Mouse (Mus musculus) liver, embryonic 11.5 days (tissue): Measurements from ENCODE around the gene Socs4. TPM values are rescaled to one million over a fixed set of nuclear protein-coding genes. Genes with fewer than 3 reads are reported as not detected.
A peak's percentile ranks its signal among the peaks of the same experiment; 100 is the strongest.

Experiments used
- ATAC-seq: fragments of 200-750 bp; cut with Nextera tagmentation; replicated peaks from 2 replicates; pipeline ENCODE4 v1.8.0; 2017; ENCODE audit warnings: moderate number of reproducible peaks, mild to moderate bottlenecking, moderate TSS enrichment, moderate library complexity; ENCODE audit not compliant: low FRiP score
- DNase-seq: peaks from one replicate; pipeline ENCODE4 v3.0.0-alpha.2; 2017; ENCODE audit warnings: low spot score
- H3K27ac ChIP-seq: fragments of 300-500 bp; sonication (generic); 2 replicates; pipeline ENCODE4 v1.5.1; 2014; ENCODE audit warnings: mild to moderate bottlenecking, low read depth, low read length, control low read depth
- H3K27me3 ChIP-seq: fragments of 300-500 bp; sonication (generic); replicated peaks from 2 replicates; pipeline ENCODE4 v1.6.1; 2014; ENCODE audit warnings: low read length, mixed read lengths; ENCODE audit not compliant: control insufficient read depth, insufficient read depth
- H3K36me3 ChIP-seq: fragments of 300-500 bp; sonication (generic); 2 replicates; pipeline ENCODE4 v1.6.1; 2014; ENCODE audit warnings: mild to moderate bottlenecking, low read length, moderate library complexity, mixed read lengths; ENCODE audit not compliant: control insufficient read depth, insufficient read depth
- H3K4me1 ChIP-seq: fragments of 300-500 bp; sonication (generic); replicated peaks from 2 replicates; pipeline ENCODE4 v1.6.1; 2014; ENCODE audit warnings: low read length, mixed read lengths; ENCODE audit not compliant: control insufficient read depth, insufficient read depth
- H3K4me2 ChIP-seq: fragments of 300-500 bp; sonication (generic); 2 replicates; pipeline ENCODE4 v1.6.1; 2014; ENCODE audit warnings: mild to moderate bottlenecking, control low read depth, moderate library complexity
- H3K4me3 ChIP-seq: fragments of 300-500 bp; sonication (generic); 2 replicates; pipeline ENCODE4 v1.5.1; 2014; ENCODE audit warnings: low read depth, low read length, control low read depth
- H3K9ac ChIP-seq: fragments of 300-500 bp; sonication (generic); 2 replicates; pipeline ENCODE4 v1.6.1; 2014; ENCODE audit warnings: low read depth, low read length, control low read depth
- H3K9me3 ChIP-seq: fragments of 300-500 bp; sonication (generic); 2 replicates; pipeline ENCODE4 v1.6.1; 2016; ENCODE audit warnings: low read length, inconsistent platforms, mixed read lengths; ENCODE audit not compliant: control insufficient read depth
- WGBS: fragments of 180-500 bp; shearing (Covaris S2); extraction: QIAGEN DNeasy Blood & Tissue Kit; methylation state at CpG from one replicate; pipeline ENCODE4 v1.1.7; 2014; 5-methylcytosine and 5-hydroxymethylcytosine counted together
- polyA plus RNA-seq: library from polyadenylated mRNA; unstranded; fragments of >200 nt; fragmentation: Nextera tagmentation; extraction: Ambion mirVana; gene quantifications from 2 replicates; pipeline ENCODE4 v1.2.1, GENCODE M21; 2014

The Socs4 gene
- polyA plus RNA-seq, 1 experiment from 2014 or later = 4.6 TPM

GRCm38 (mm10) chr14:47296232-47296631 is 19.5 kb downstream of the Socs4 start:
- 48% methylated on average over 2 of the region's 2 CpGs for WGBS
- no peaks in the 10 kb centered on the region for H3K9me3 ChIP-seq
- no peak overlapping the region for H3K9ac ChIP-seq
- no peak overlapping the region for H3K4me3 ChIP-seq
- no peak overlapping the region for H3K4me2 ChIP-seq
- peaks cover 2% of the 10 kb centered on the region; the same call in 1 of the 2 replicates for H3K36me3 ChIP-seq
- peak overlapping the region; percentile 10; the same call in 1 of the 2 replicates for H3K27ac ChIP-seq
- DNase-seq (no peak), ATAC-seq (no peak)
- peaks cover 33% of the 10 kb centered on the region for H3K4me1 ChIP-seq
- H3K27me3 ChIP-seq = no peaks in the 10 kb centered on the region

- Histone ChIP-seq H3K27ac (peak within 1 kb of the TSS; percentile 91), H3K9me3 (no peaks in the 10 kb centered on the region), H3K27me3 (no peaks in the 10 kb centered on the region), H3K4me1 (peaks cover 33% of the 10 kb centered on the region), H3K4me2 (peak within 1 kb of the TSS; percentile 93), H3K4me3 (peak within 1 kb of the TSS; percentile 85), H3K36me3 (no peaks in the 10 kb centered on the region; the same call in 1 of the 2 replicates), H3K9ac (peak within 1 kb of the TSS; percentile 93)
- peak; percentile 83 for ATAC-seq
- DNase-seq = peak; percentile 95
- under 1% methylated on average over 34 of the region's 34 CpGs for WGBS
Measured at GRCm38 (mm10) chr14:47297785-47298407, 21.2 kb downstream of the Socs4 start, which contains the start of gene Mapk1ip1l. Gene Mapk1ip1l (plus strand): TSS chr14:47298266.

GRCm38 (mm10) chr14:47298408-47298792 is 21.7 kb downstream of the Socs4 start:
- Histone ChIP-seq H3K4me2 (peak overlapping the region; percentile 93), H3K4me1 (peaks cover 33% of the 10 kb centered on the region), H3K27me3 (no peaks in the 10 kb centered on the region), H3K36me3 (peaks cover 4% of the 10 kb centered on the region; the same call in 1 of the 2 replicates), H3K9ac (peak overlapping the region; percentile 93), H3K4me3 (peak overlapping the region; percentile 85), H3K27ac (peak overlapping the region; percentile 91), H3K9me3 (no peaks in the 10 kb centered on the region)
- ATAC-seq = peak; percentile 64
- WGBS = 1% methylated on average over 38 of the region's 38 CpGs
- peak; percentile 69 for DNase-seq

GRCm38 (mm10) chr14:47298819-47299261 is 22.1 kb downstream of the Socs4 start:
- DNase-seq (peak; percentile 54), ATAC-seq (peak; percentile 44)
- Histone ChIP-seq H3K27ac (peak overlapping the region; percentile 91), H3K4me3 (peak overlapping the region; percentile 85), H3K4me2 (peak overlapping the region; percentile 93), H3K9me3 (no peaks in the 10 kb centered on the region), H3K9ac (peak overlapping the region; percentile 93), H3K27me3 (no peaks in the 10 kb centered on the region), H3K4me1 (peaks cover 33% of the 10 kb centered on the region), H3K36me3 (peaks cover 4% of the 10 kb centered on the region; the same call in 1 of the 2 replicates)
- under 1% methylated on average over 15 of the region's 15 CpGs for WGBS

- peaks cover 9% of the 10 kb centered on the region; the same call in 1 of the 2 replicates for H3K36me3 ChIP-seq
- H3K27ac ChIP-seq = no peak overlapping the region
- H3K27me3 ChIP-seq = no peaks in the 10 kb centered on the region
- no peak overlapping the region for H3K9ac ChIP-seq
- H3K4me2 ChIP-seq = no peak overlapping the region
- H3K4me3 ChIP-seq = no peak overlapping the region
- no peak for DNase-seq
- 80% methylated on average over 14 of the region's 14 CpGs for WGBS
- peaks cover 26% of the 10 kb centered on the region for H3K4me1 ChIP-seq
- no peaks in the 10 kb centered on the region for H3K9me3 ChIP-seq
- no peak for ATAC-seq
Measured at GRCm38 (mm10) chr14:47302885-47303680, 26.4 kb downstream of the Socs4 start.

GRCm38 (mm10) chr14:47304814-47305405 is 28.2 kb downstream of the Socs4 start:
- Histone ChIP-seq H3K9me3 (no peaks in the 10 kb centered on the region), H3K27ac (no peak overlapping the region), H3K4me1 (peaks cover 20% of the 10 kb centered on the region), H3K4me3 (no peak overlapping the region), H3K4me2 (no peak overlapping the region), H3K9ac (peak overlapping the region; percentile 12; the same call in 1 of the 2 replicates), H3K27me3 (no peaks in the 10 kb centered on the region), H3K36me3 (peaks cover 12% of the 10 kb centered on the region; the same call in 1 of the 2 replicates)
- DNase-seq (no peak), ATAC-seq (no peak)
- WGBS = 82% methylated on average over 6 of the region's 6 CpGs

- Histone ChIP-seq H3K4me3 (no peak overlapping the region), H3K4me2 (no peak overlapping the region), H3K9me3 (no peaks in the 10 kb centered on the region), H3K4me1 (peaks cover 10% of the 10 kb centered on the region; the same call in 1 of the 2 replicates), H3K27ac (no peak overlapping the region), H3K9ac (no peak overlapping the region), H3K27me3 (no peaks in the 10 kb centered on the region), H3K36me3 (peaks cover 22% of the 10 kb centered on the region)
- ATAC-seq (no peak), DNase-seq (no peak)
- WGBS = 73% methylated on average over 4 of the region's 4 CpGs
Measured at GRCm38 (mm10) chr14:47305933-47306332, 29.2 kb downstream of the Socs4 start.

- no peaks in the 10 kb centered on the region for H3K9me3 ChIP-seq
- ATAC-seq = no peak
Measured at GRCm38 (mm10) chr14:47307669-47308068, 30.9 kb downstream of the Socs4 start.

More at GRCm38 (mm10) chr14:47307669-47308068, 30.9 kb downstream of the Socs4 start:
- H3K27me3 ChIP-seq = no peaks in the 10 kb centered on the region
- peaks cover 29% of the 10 kb centered on the region for H3K36me3 ChIP-seq
- no peak for DNase-seq
- no peak overlapping the region for H3K9ac ChIP-seq
- WGBS = 79% methylated on average over 3 of the region's 3 CpGs
- H3K4me3 ChIP-seq = no peak overlapping the region
- no peak overlapping the region for H3K4me2 ChIP-seq
- peaks cover 9% of the 10 kb centered on the region; the same call in 1 of the 2 replicates for H3K4me1 ChIP-seq
- H3K27ac ChIP-seq = no peak overlapping the region
